Mouse (Mus musculus): ENCODE results near the gene Shc3.

- TF ChIP-seq CTCF (IDR thresholded peaks at IDR 0.05) (no peak), EP300 (IDR thresholded peaks at IDR 0.05; ENCODE audit: insufficient read depth, low read depth, low read length) (no peak), POLR2A (IDR thresholded peaks at IDR 0.05; ENCODE audit: insufficient read depth, low read depth, low read length) (no peak)
Measured at GRCm38 (mm10) chr13:51615815-51616214, 46.6 kb upstream of the Shc3 start.
